In the genomic region with DNA sequence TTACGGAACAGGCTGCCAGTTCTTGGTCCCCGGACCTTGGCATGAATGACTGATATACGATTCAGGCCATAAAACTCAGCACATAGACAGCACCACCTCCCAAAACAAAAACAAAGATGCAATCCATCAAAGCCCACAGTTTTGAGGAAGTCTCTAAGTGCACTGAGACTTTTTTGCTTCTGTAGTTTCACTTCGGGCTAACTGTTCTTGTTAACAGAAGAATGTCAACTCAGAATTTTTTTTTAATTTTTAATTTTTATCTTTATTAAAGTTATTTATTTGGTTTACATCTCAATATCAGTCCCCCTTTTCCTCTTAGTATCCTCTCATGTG, we compare ENCODE assay signal across 30 mouse cellular contexts. TPM values are rescaled to one million over a fixed set of nuclear protein-coding genes. Genes with fewer than 3 reads are reported as not detected.
DNase-seq lines count a peak whose midpoint lies in the region; ATAC-seq and TF ChIP-seq lines count a peak whose summit lies in the region.
"Had no signal": no experiment of that assay in that cellular context is flagged by ENCODE, and none has a peak within 500 bp of the region (broad histone marks: within the 10 kb centered on the region; RNA-seq: fewer than 3 reads in every experiment).

No protein-coding gene starts in this region.

- no peak overlapping the region for H3K27ac ChIP-seq in kidney, embryonic 15.5 days
- H3K27ac ChIP-seq in bone marrow macrophage, adult 2 months (ENCODE audit: insufficient read depth, low read depth, low read length), result peak overlapping the region; percentile 20
- H3K27ac ChIP-seq in hindbrain, embryonic 12.5 days, result no peak overlapping the region
- H3K27ac ChIP-seq in intestine, postnatal 0 days (ENCODE audit: low read depth, low read length), result no peak overlapping the region
- H3K27ac ChIP-seq: embryonic facial prominence, embryonic 15.5 days; forebrain, embryonic 15.5 days; hindbrain, embryonic 10.5 days; hindbrain, embryonic 15.5 days had no signal

- 0 out of 2 replicates have a peak, but pooled peaks cover 10% of the 10 kb centered on the region for H3K4me1 ChIP-seq in kidney, embryonic 15.5 days
- peaks cover 8% of the 10 kb centered on the region for H3K4me1 ChIP-seq in bone marrow macrophage, adult 2 months (ENCODE audit: control insufficient read depth, insufficient read depth, low read length)
- no peaks in the 10 kb centered on the region for H3K4me1 ChIP-seq in hindbrain, embryonic 12.5 days
- no peaks in the 10 kb centered on the region for H3K4me1 ChIP-seq in intestine, postnatal 0 days (replicated peaks; ENCODE audit: control insufficient read depth, insufficient read depth, low read length)
- H3K4me1 ChIP-seq: embryonic facial prominence, embryonic 15.5 days; forebrain, embryonic 15.5 days; heart, embryonic 12.5 days; hindbrain, embryonic 10.5 days; hindbrain, embryonic 15.5 days had no signal

- H3K9ac ChIP-seq in kidney, embryonic 15.5 days, result no peak overlapping the region
- H3K9ac ChIP-seq in hindbrain, embryonic 12.5 days, result no peak overlapping the region
- H3K9ac ChIP-seq in intestine, postnatal 0 days (ENCODE audit: low read depth, low read length), result no peak overlapping the region
- H3K9ac ChIP-seq: embryonic facial prominence, embryonic 15.5 days; forebrain, embryonic 15.5 days; heart, embryonic 12.5 days; hindbrain, embryonic 15.5 days had no signal

- 10% methylated on average over 4 of the region's 4 CpGs for WGBS in kidney, embryonic 15.5 days
- WGBS in hindbrain, embryonic 12.5 days, result 76% methylated on average over 4 of the region's 4 CpGs
- WGBS in intestine, postnatal 0 days, result 33% methylated on average over 4 of the region's 4 CpGs

- H3K4me2 ChIP-seq in kidney, embryonic 15.5 days, result no peak overlapping the region
- H3K4me2 ChIP-seq in hindbrain, embryonic 12.5 days (replicated peaks), result no peak overlapping the region
- H3K4me2 ChIP-seq in intestine, postnatal 0 days (replicated peaks; ENCODE audit: low read depth), result no peak overlapping the region
- H3K4me2 ChIP-seq: embryonic facial prominence, embryonic 15.5 days; forebrain, embryonic 15.5 days; heart, embryonic 12.5 days; hindbrain, embryonic 15.5 days had no signal

- H3K9me3 ChIP-seq in kidney, embryonic 15.5 days (replicated peaks), result no peaks in the 10 kb centered on the region
- H3K9me3 ChIP-seq in hindbrain, embryonic 12.5 days (replicated peaks), result no peaks in the 10 kb centered on the region
- H3K9me3 ChIP-seq in intestine, postnatal 0 days (ENCODE audit: control insufficient read depth), result no peaks in the 10 kb centered on the region
- H3K9me3 ChIP-seq: embryonic facial prominence, embryonic 15.5 days; forebrain, embryonic 15.5 days; heart, embryonic 12.5 days; hindbrain, embryonic 10.5 days; hindbrain, embryonic 15.5 days had no signal

- 0 out of 2 replicates have a peak, but pooled peaks have one; percentile 29 for ATAC-seq in kidney, embryonic 15.5 days (replicated peaks; ENCODE audit: low FRiP score)
- peak; percentile 86 for ATAC-seq in megakaryocyte, adult 5-6 weeks (ENCODE audit: poor library complexity, severe bottlenecking)
- no peak for ATAC-seq in hindbrain, embryonic 12.5 days (ENCODE audit: low FRiP score)
- ATAC-seq in intestine, postnatal 0 days, result no peak
- ATAC-seq: activated CD4-positive, CD25-positive, alpha-beta regulatory T cell, adult 4 months; forebrain, embryonic 15.5 days; Patski had no signal

- no peak for DNase-seq in kidney, adult 8-10 months
- DNase-seq in lung, postnatal 25 days (ENCODE audit: low spot score), result no peak
- DNase-seq: adrenal gland, postnatal 14 days; cerebellum, adult 18-20 months; cerebellum, adult 9-11 months; cerebellum, postnatal 36 days; embryo, embryonic 11 days; gastrocnemius, postnatal 10 days had no signal

- no peaks in the 10 kb centered on the region for H3K27me3 ChIP-seq in kidney, embryonic 15.5 days
- no peaks in the 10 kb centered on the region for H3K27me3 ChIP-seq in hindbrain, embryonic 12.5 days
- H3K27me3 ChIP-seq in intestine, postnatal 0 days (replicated peaks; ENCODE audit: control insufficient read depth, insufficient read depth, low read length), result no peaks in the 10 kb centered on the region
- H3K27me3 ChIP-seq: embryonic facial prominence, embryonic 15.5 days; forebrain, embryonic 15.5 days; heart, embryonic 12.5 days; hindbrain, embryonic 15.5 days had no signal

- H3K36me3 ChIP-seq in kidney, embryonic 15.5 days, result no peaks in the 10 kb centered on the region
- no peaks in the 10 kb centered on the region for H3K36me3 ChIP-seq in hindbrain, embryonic 12.5 days
- H3K36me3 ChIP-seq in intestine, postnatal 0 days (ENCODE audit: control insufficient read depth, insufficient read depth), result no peaks in the 10 kb centered on the region
- H3K36me3 ChIP-seq: embryonic facial prominence, embryonic 15.5 days; forebrain, embryonic 15.5 days; heart, embryonic 12.5 days; hindbrain, embryonic 10.5 days; hindbrain, embryonic 15.5 days had no signal

- no peak for TF ChIP-seq CTCF in bone marrow macrophage, adult 2 months (IDR thresholded peaks at IDR 0.05; ENCODE audit: low read depth, low read length)
- no peak for TF ChIP-seq CTCF in intestine, postnatal 0 days (IDR thresholded peaks at IDR 0.05; ENCODE audit: low read depth)

- H3K4me3 ChIP-seq in kidney, embryonic 15.5 days (replicated peaks), result no peak overlapping the region
- H3K4me3 ChIP-seq in bone marrow macrophage, adult 2 months (ENCODE audit: insufficient read depth, low read length), result no peak overlapping the region; the same call in 1 of the 2 replicates
- H3K4me3 ChIP-seq in hindbrain, embryonic 12.5 days, result no peak overlapping the region
- H3K4me3 ChIP-seq in intestine, postnatal 0 days (ENCODE audit: low read depth, low read length), result no peak overlapping the region
- H3K4me3 ChIP-seq: embryonic facial prominence, embryonic 15.5 days; erythroblast, embryonic 14.5 days; forebrain, embryonic 15.5 days; heart, embryonic 12.5 days; hindbrain, embryonic 10.5 days; hindbrain, embryonic 15.5 days had no signal

- no peak for TF ChIP-seq POLR2A in bone marrow macrophage, adult 2 months (IDR thresholded peaks at IDR 0.05; ENCODE audit: borderline replicate concordance, low read depth, low read length)

RNA-seq across cellular contexts. Expression of a gene that starts 5.4 kb away (rescaled TPM):
- not detected in 2 replicates for polyA plus RNA-seq in kidney, embryonic 15.5 days (2015; fragmentation: Nextera tagmentation; extraction: Ambion mirVana)
- not detected in 2 replicates for polyA plus RNA-seq in bone marrow macrophage, adult 2 months (2012; ENCODE audit: insufficient read depth, insufficient read length, missing spikeins)
- total RNA-seq in megakaryocyte, adult 5-6 weeks (2015), result 7.5 and 8.9 TPM in 2 replicates
- 0.92 and 4.3 TPM in 2 replicates for total RNA-seq in megakaryocyte, adult 5-6 weeks (2017)
- polyA plus RNA-seq in hindbrain, embryonic 12.5 days (2016; fragmentation: Nextera tagmentation; extraction: Ambion mirVana), result not detected in 2 replicates
- polyA plus RNA-seq in intestine, postnatal 0 days (2015; fragmentation: Nextera tagmentation; extraction: Ambion mirVana), result not detected in 2 replicates
- total RNA-seq: adrenal gland, adult 18-20 months; adrenal gland, postnatal 14 days; gastrocnemius, postnatal 10 days; heart, adult 8-10 months; heart, postnatal 25 days had no signal
- polyA plus RNA-seq: activated CD4-positive, CD25-positive, alpha-beta regulatory T cell, adult 4 months; C2C12; embryonic facial prominence, embryonic 11.5 days; embryonic facial prominence, embryonic 15.5 days; erythroblast, embryonic 14.5 days; forebrain, embryonic 11.5 days; forebrain, embryonic 15.5 days; frontal cortex, adult 2 months; gonadal fat pad, adult 2 months; heart, embryonic 12.5 days; heart, embryonic 16.5 days; hindbrain, embryonic 10.5 days; hindbrain, embryonic 15.5 days; Patski had no signal

RNA-seq across cellular contexts. Expression of a gene that starts 10.1 kb away (rescaled TPM):
- polyA plus RNA-seq in kidney, embryonic 15.5 days (2015; fragmentation: Nextera tagmentation; extraction: Ambion mirVana), result 0.17 and 1.00 TPM in 2 replicates
- polyA plus RNA-seq in bone marrow macrophage, adult 2 months (2012; ENCODE audit: insufficient read depth, insufficient read length, missing spikeins), result not detected in 2 replicates
- total RNA-seq in megakaryocyte, adult 5-6 weeks (2015), result not detected in 2 replicates
- not detected in 2 replicates for total RNA-seq in megakaryocyte, adult 5-6 weeks (2017)
- 0.72 TPM in 1 of 2 replicates, not detected in the other for polyA plus RNA-seq in hindbrain, embryonic 12.5 days (2016; fragmentation: Nextera tagmentation; extraction: Ambion mirVana)
- polyA plus RNA-seq in intestine, postnatal 0 days (2015; fragmentation: Nextera tagmentation; extraction: Ambion mirVana), result 21.7 and 23.3 TPM in 2 replicates
- total RNA-seq: adrenal gland, adult 18-20 months; adrenal gland, postnatal 14 days; gastrocnemius, postnatal 10 days had no signal
- polyA plus RNA-seq: activated CD4-positive, CD25-positive, alpha-beta regulatory T cell, adult 4 months; C2C12; embryonic facial prominence, embryonic 11.5 days; erythroblast, embryonic 14.5 days; forebrain, embryonic 11.5 days; heart, embryonic 12.5 days; hindbrain, embryonic 10.5 days; Patski had no signal

RNA-seq across cellular contexts. Expression of a gene that starts 33.0 kb away (rescaled TPM):
- polyA plus RNA-seq in kidney, embryonic 15.5 days (2015; fragmentation: Nextera tagmentation; extraction: Ambion mirVana), result 0.52 and 1.3 TPM in 2 replicates
- polyA plus RNA-seq in bone marrow macrophage, adult 2 months (2012; ENCODE audit: insufficient read depth, insufficient read length, missing spikeins), result 25.6 and 26.6 TPM in 2 replicates
- 288 and 294 TPM in 2 replicates for total RNA-seq in megakaryocyte, adult 5-6 weeks (2015)
- 303 and 351 TPM in 2 replicates for total RNA-seq in megakaryocyte, adult 5-6 weeks (2017)
- 0.46 TPM in 1 of 2 replicates, not detected in the other for polyA plus RNA-seq in hindbrain, embryonic 12.5 days (2016; fragmentation: Nextera tagmentation; extraction: Ambion mirVana)
- polyA plus RNA-seq in intestine, postnatal 0 days (2015; fragmentation: Nextera tagmentation; extraction: Ambion mirVana), result 2.6 and 3.0 TPM in 2 replicates
- polyA plus RNA-seq: C2C12; embryonic facial prominence, embryonic 11.5 days; forebrain, embryonic 11.5 days; hindbrain, embryonic 10.5 days; Patski had no signal

RNA-seq across cellular contexts. Expression of a gene that starts 42.2 kb away (rescaled TPM):
- not detected in 2 replicates for polyA plus RNA-seq in kidney, embryonic 15.5 days (2015; fragmentation: Nextera tagmentation; extraction: Ambion mirVana)
- polyA plus RNA-seq in bone marrow macrophage, adult 2 months (2012; ENCODE audit: insufficient read depth, insufficient read length, missing spikeins), result not detected in 2 replicates
- not detected in 2 replicates for total RNA-seq in megakaryocyte, adult 5-6 weeks (2015)
- not detected in 2 replicates for total RNA-seq in megakaryocyte, adult 5-6 weeks (2017)
- polyA plus RNA-seq in hindbrain, embryonic 12.5 days (2016; fragmentation: Nextera tagmentation; extraction: Ambion mirVana), result not detected in 2 replicates
- polyA plus RNA-seq in intestine, postnatal 0 days (2015; fragmentation: Nextera tagmentation; extraction: Ambion mirVana), result not detected in 2 replicates
- total RNA-seq: adrenal gland, adult 18-20 months; adrenal gland, postnatal 14 days; heart, adult 8-10 months; heart, postnatal 25 days had no signal
- polyA plus RNA-seq: activated CD4-positive, CD25-positive, alpha-beta regulatory T cell, adult 4 months; embryonic facial prominence, embryonic 11.5 days; erythroblast, embryonic 14.5 days; forebrain, embryonic 11.5 days; forebrain, embryonic 15.5 days; frontal cortex, adult 2 months; gonadal fat pad, adult 2 months; heart, embryonic 12.5 days; heart, embryonic 16.5 days; hindbrain, embryonic 10.5 days; hindbrain, embryonic 15.5 days; Patski had no signal

RNA-seq across cellular contexts. Expression of a gene that starts 42.5 kb away (rescaled TPM):
- polyA plus RNA-seq in kidney, embryonic 15.5 days (2015; fragmentation: Nextera tagmentation; extraction: Ambion mirVana), result 2.0 and 2.1 TPM in 2 replicates
- polyA plus RNA-seq in bone marrow macrophage, adult 2 months (2012; ENCODE audit: insufficient read depth, insufficient read length, missing spikeins), result not detected in 2 replicates
- total RNA-seq in megakaryocyte, adult 5-6 weeks (2015), result not detected in 2 replicates
- total RNA-seq in megakaryocyte, adult 5-6 weeks (2017), result not detected in 2 replicates
- not detected in 2 replicates for polyA plus RNA-seq in hindbrain, embryonic 12.5 days (2016; fragmentation: Nextera tagmentation; extraction: Ambion mirVana)
- 0.17 and 0.18 TPM in 2 replicates for polyA plus RNA-seq in intestine, postnatal 0 days (2015; fragmentation: Nextera tagmentation; extraction: Ambion mirVana)
- total RNA-seq: adrenal gland, adult 18-20 months; adrenal gland, postnatal 14 days; gastrocnemius, postnatal 10 days; heart, adult 8-10 months; heart, postnatal 25 days had no signal
- polyA plus RNA-seq: activated CD4-positive, CD25-positive, alpha-beta regulatory T cell, adult 4 months; C2C12; embryonic facial prominence, embryonic 11.5 days; embryonic facial prominence, embryonic 15.5 days; erythroblast, embryonic 14.5 days; forebrain, embryonic 11.5 days; forebrain, embryonic 15.5 days; frontal cortex, adult 2 months; heart, embryonic 12.5 days; heart, embryonic 16.5 days; hindbrain, embryonic 10.5 days; hindbrain, embryonic 15.5 days; Patski had no signal

Comparison
In these comparisons a context has a peak if more than half of its experiments do, and no peak if none do; other contexts are left out.
1. ATAC-seq: peak in kidney, embryonic 15.5 days (single experiment) and megakaryocyte, adult 5-6 weeks (single experiment); none in hindbrain, embryonic 12.5 days (single experiment) and intestine, postnatal 0 days (single experiment).
2. RNA of a gene that starts 10.1 kb away (polyA plus RNA-seq): 21.7 to 23.3 TPM in intestine, postnatal 0 days; 0.17 to 1.00 TPM in kidney, embryonic 15.5 days, 0.72 TPM in hindbrain, embryonic 12.5 days and not detected in bone marrow macrophage, adult 2 months; every median in the first group is over 10 times any median in the second.